In genomic region chr8:10224305-10224971, GRCm38 (mm10) we compare ENCODE assay signal across 8 mouse cellular contexts.
DNase-seq lines count a peak whose midpoint lies in the region; ATAC-seq and TF ChIP-seq lines count a peak whose summit lies in the region.

No protein-coding gene starts in this region.

- H3K4me2 ChIP-seq in limb, embryonic 12.5 days, result no peak overlapping the region
- 0 out of 2 replicates have a peak overlapping the region, but pooled peaks have one; percentile 9 for H3K4me2 ChIP-seq in forebrain, postnatal 0 days (ENCODE audit: low read depth)
- peak overlapping the region; percentile 13; the same call in 1 of the 2 replicates for H3K4me2 ChIP-seq in midbrain, embryonic 15.5 days

- no peaks in the 10 kb centered on the region for H3K9me3 ChIP-seq in limb, embryonic 12.5 days
- no peaks in the 10 kb centered on the region for H3K9me3 ChIP-seq in limb, embryonic 10.5 days (replicated peaks)
- H3K9me3 ChIP-seq in forebrain, postnatal 0 days (ENCODE audit: low read length), result no peaks in the 10 kb centered on the region
- no peaks in the 10 kb centered on the region for H3K9me3 ChIP-seq in midbrain, embryonic 15.5 days

- peak overlapping the region; percentile 50; the same call in 1 of the 2 replicates for H3K27ac ChIP-seq in limb, embryonic 12.5 days
- H3K27ac ChIP-seq in limb, embryonic 10.5 days, result no peak overlapping the region
- H3K27ac ChIP-seq in forebrain, postnatal 0 days (ENCODE audit: low read depth, low read length), result peak overlapping the region; percentile 57; the same call in 1 of the 2 replicates
- H3K27ac ChIP-seq in midbrain, embryonic 15.5 days, result peak overlapping the region; percentile 73

- no peak overlapping the region for H3K4me3 ChIP-seq in limb, embryonic 12.5 days (replicated peaks)
- no peak overlapping the region for H3K4me3 ChIP-seq in limb, embryonic 10.5 days
- H3K4me3 ChIP-seq in forebrain, postnatal 0 days (ENCODE audit: low read depth, low read length), result no peak overlapping the region
- H3K4me3 ChIP-seq in midbrain, embryonic 15.5 days, result no peak overlapping the region

- no peak overlapping the region for H3K9ac ChIP-seq in limb, embryonic 12.5 days (replicated peaks)
- H3K9ac ChIP-seq in forebrain, postnatal 0 days, result no peak overlapping the region
- H3K9ac ChIP-seq in midbrain, embryonic 15.5 days, result no peak overlapping the region

- peak; percentile 63 to 70 for DNase-seq in cerebellum, postnatal 14 days
- no peak for DNase-seq in cerebellum, adult 11 months
- no peak for DNase-seq in limb, embryonic 10.5 days (ENCODE audit: low spot score)
- DNase-seq in forebrain, postnatal 0 days, result peak; percentile 79
- DNase-seq in heart, postnatal 25 days (ENCODE audit: low spot score), result no peak
- no peak for DNase-seq in gastrocnemius, postnatal 36 days

- TF ChIP-seq CTCF in forebrain, postnatal 0 days (IDR thresholded peaks at IDR 0.05; ENCODE audit: low read depth), result no peak

- no peaks in the 10 kb centered on the region for H3K27me3 ChIP-seq in limb, embryonic 12.5 days
- H3K27me3 ChIP-seq in limb, embryonic 10.5 days (ENCODE audit: low read depth, poor library complexity, severe bottlenecking), result no peaks in the 10 kb centered on the region
- no peaks in the 10 kb centered on the region for H3K27me3 ChIP-seq in forebrain, postnatal 0 days (ENCODE audit: insufficient read depth, low read length)
- no peaks in the 10 kb centered on the region for H3K27me3 ChIP-seq in midbrain, embryonic 15.5 days (replicated peaks)

- intact Hi-C loops in heart, postnatal 25 days (cut with DNase I), result no loop called here
- intact Hi-C loops in gastrocnemius, postnatal 36 days (cut with DNase I), result loop anchor here (5.0 kb wide), 1 partner anchor 182 kb away; no protein-coding TSS in a partner anchor

- 81% methylated on average over 10 of the region's 10 CpGs for WGBS in limb, embryonic 12.5 days
- 86% methylated on average over 10 of the region's 10 CpGs for WGBS in limb, embryonic 10.5 days
- WGBS in forebrain, postnatal 0 days, result 25% methylated on average over 10 of the region's 10 CpGs
- 36% methylated on average over 10 of the region's 10 CpGs for WGBS in midbrain, embryonic 15.5 days

- H3K4me1 ChIP-seq in limb, embryonic 12.5 days (replicated peaks), result peaks cover 7% of the 10 kb centered on the region; the same call in 1 of the 2 replicates
- H3K4me1 ChIP-seq in limb, embryonic 10.5 days, result peaks cover 3% of the 10 kb centered on the region; the same call in 1 of the 2 replicates
- peaks cover 13% of the 10 kb centered on the region; the same call in 1 of the 2 replicates for H3K4me1 ChIP-seq in forebrain, postnatal 0 days (ENCODE audit: insufficient read depth)
- H3K4me1 ChIP-seq in midbrain, embryonic 15.5 days, result peaks cover 17% of the 10 kb centered on the region

- ATAC-seq in limb, embryonic 12.5 days (ENCODE audit: insufficient number of reproducible peaks, insufficient read depth, low FRiP score, low TSS enrichment, low read depth), result no peak
- peak; percentile 81 for ATAC-seq in forebrain, postnatal 0 days
- ATAC-seq in midbrain, embryonic 15.5 days (replicated peaks), result peak; percentile 84

- no peaks in the 10 kb centered on the region for H3K36me3 ChIP-seq in limb, embryonic 12.5 days
- H3K36me3 ChIP-seq in limb, embryonic 10.5 days, result no peaks in the 10 kb centered on the region
- H3K36me3 ChIP-seq in forebrain, postnatal 0 days (ENCODE audit: insufficient read depth), result no peaks in the 10 kb centered on the region
- no peaks in the 10 kb centered on the region for H3K36me3 ChIP-seq in midbrain, embryonic 15.5 days (replicated peaks)

Comparison
In these comparisons a context has a peak if more than half of its experiments do, and no peak if none do; other contexts are left out.
1. DNase-seq: peak in cerebellum, postnatal 14 days (2 of 2) and forebrain, postnatal 0 days (single experiment); none in cerebellum, adult 11 months (single experiment), limb, embryonic 10.5 days (single experiment), heart, postnatal 25 days (single experiment) and gastrocnemius, postnatal 36 days (0 of 2).